Mouse (Mus musculus): ENCODE results near the gene Slc29a1.

DNA sequence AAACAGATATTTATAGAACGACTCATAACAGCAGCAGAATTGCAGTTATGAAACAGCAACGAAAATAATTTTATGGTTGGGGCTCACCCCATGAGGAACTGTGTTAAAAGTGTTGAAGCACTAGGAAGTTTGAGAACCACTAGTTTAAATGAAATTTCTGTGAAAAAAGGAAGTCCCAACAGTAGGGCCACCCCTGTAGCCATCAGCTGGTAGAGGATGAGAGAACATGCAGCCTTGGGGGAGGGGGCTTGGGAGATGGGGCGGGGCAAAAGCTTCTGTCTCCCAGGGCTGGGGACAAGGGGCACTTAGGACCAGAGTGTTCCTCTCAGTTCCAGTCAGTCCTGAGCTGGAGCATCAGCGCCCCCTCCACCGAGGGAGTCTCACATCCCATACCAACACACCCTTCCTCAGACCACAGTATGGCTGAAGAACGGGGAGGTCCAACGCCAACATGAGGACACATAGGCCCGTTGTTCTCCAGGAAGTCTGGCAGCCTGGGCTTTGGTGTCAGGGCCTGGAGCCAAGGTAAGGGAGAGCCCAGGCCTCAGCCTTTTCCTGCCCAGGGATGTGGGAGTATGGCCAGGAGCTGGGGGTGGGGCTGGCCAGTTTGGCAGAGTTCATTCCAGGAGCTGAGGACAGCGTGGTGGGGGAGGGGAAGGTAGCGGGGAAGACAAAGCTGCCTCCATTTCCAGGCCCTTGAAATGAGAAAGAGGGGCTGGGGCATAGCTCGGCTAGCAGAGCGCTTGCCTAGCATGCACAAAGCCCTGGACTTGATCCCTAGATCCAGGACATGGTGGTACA, 15.1 kb downstream of the Slc29a1 start:
- TF ChIP-seq CTCF (IDR thresholded peaks at IDR 0.05; ENCODE audit: borderline replicate concordance, control insufficient read depth, extremely low read depth, insufficient read depth, low read length, poor library complexity) (no peak), POLR2A (IDR thresholded peaks at IDR 0.05; ENCODE audit: control insufficient read depth, extremely low read depth, insufficient read depth, low read length, poor library complexity) (no peak)
